Mouse (Mus musculus): ENCODE results near the gene Acadm. TPM values are rescaled to one million over a fixed set of nuclear protein-coding genes. Genes with fewer than 3 reads are reported as not detected.

Gene Acadm
- polyA plus RNA-seq, 2 experiments from 2014 or later, result 32.9 to 36.5 TPM

DNA sequence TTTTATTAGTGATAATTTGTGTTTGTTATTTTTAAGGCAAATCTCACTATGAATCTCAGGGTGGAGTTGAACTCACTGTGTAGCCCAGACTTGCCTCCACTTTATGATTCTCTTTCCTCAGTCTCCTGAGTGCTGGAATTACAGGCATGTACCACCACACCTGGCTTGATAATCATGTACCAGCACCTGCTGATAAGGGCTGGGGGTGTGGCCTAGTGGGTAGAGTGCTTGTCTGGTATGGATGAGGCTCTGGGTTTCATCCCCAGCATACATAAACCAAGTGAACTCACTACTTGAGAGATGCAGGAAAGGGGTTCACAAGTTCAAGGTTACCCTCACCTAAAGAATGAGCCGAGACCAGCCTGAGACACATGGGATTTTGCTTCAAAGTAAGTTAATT, 42.5 kb downstream of the Acadm start:
- ATAC-seq, result no peak

DNA sequence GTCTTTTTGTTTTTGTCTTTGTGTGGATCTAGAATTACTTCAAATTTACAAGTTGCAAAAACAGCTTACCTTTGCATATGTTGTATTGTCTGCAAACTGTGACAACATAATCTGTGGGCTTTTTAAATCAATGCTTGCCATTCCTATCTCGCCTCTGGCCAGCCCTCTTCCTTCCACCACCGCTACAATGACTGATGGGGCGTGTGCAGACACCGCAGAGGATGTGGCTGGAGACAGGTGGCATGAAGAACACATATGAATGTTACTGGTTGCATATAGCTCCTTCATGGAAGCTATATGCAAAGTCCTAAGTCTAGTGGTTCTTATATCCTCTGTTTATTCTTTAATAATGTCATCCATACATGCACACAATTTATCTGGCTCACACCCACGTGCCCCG, 47.2 kb downstream of the Acadm start:
- peak; percentile 36 for ATAC-seq

DNA sequence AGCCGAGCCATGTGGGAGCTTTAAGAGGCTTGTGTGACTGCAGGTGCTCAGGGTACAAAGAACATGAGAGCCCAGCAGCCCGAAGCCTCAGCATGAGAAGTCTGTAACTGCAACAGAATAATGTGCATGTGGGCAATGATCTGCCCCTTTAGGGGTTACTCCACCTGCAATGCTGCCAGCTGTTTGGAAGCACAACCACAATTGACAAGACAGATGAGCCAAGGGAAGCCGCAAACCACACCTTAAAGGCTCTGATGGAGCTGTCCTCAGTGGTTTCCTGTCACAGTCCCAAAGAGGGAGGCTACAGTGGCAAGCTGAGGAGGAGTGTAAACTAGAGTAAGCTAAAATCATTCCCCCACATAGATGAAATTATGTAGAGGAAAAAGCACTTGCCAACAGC, 49.0 kb downstream of the Acadm start:
- peak; percentile 68 for ATAC-seq

DNA sequence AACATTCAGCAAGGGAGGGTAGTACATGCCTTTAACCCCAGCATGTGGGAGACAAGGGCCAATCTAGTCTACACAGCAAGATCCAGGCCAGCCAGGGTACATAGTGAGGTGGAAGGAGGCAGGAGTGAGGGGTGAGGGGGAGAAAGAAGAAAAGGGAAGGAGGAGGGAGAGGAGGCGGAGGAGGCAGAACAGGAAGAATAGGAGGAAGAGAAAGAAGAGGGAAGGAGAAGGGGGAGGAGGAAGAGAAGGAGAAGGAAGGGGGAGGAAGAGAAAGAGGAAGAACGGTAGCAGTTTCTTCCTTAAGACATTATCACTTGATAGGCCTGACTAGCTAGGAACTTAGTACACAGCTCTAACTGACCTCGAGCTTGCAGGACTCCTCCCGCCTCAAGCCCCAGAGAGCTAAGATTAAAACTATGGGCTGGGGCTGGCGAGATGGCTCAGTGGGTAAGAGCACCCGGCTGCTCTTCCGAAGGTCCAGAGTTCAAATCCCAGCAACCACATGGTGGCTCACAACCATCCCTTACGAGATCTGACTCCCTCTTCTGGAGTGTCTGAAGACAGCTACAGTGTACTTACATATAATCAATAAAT, 55.1 kb downstream of the Acadm start:
- no peak for ATAC-seq

DNA sequence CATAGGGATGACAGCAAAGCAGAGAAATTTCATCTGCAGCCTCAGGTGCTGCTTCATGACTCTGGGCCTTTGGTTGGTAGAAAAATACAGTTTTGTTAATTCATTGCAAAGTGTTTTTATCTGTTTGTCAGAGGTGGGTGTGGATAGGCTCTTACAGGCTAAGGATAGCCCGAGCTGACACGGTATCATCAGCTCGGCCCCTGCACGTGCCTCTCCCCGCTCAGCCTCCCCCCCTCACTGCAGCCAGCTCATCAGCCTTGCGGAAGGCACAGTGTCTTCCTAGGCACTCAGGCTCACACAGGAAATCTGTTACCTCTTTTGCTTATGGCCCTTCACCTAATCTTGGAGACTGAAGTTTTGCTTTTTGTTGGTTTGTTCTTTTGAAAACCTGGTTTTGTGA, 56.3 kb downstream of the Acadm start:
- ATAC-seq, result no peak

DNA sequence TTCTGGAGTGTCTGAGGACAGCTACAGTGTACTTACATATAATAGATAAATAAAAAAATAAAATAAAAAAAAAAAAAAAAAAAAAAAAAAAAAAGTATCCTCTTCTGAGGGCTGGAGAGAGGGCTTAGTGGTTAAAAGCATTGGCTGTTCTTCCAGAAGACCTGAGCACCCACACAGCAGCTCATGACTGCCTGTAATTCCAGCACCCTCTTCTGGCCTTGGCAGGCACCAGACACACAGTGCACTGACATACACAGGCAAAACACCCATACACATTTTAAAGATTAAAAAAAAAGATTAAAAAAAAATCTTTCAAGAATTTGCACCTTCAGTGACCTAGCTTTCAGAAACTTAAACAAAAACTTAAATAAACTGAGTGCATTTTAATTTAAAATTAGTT, 58.1 kb downstream of the Acadm start:
- no peak for ATAC-seq

Other genes starting within 250 kb of the Acadm start
- 10 to 100 TPM; 29.1 to 52.4 TPM for gene St6galnac3, start 219.5 kb downstream of the Acadm start, polyA plus RNA-seq (2017; shearing (Covaris generic))
- gene Asb17, start 100.4 kb downstream of the Acadm start, polyA plus RNA-seq (2017; shearing (Covaris generic)), result under 1 TPM in 1 of 2 experiments, not detected in 1; 0.24 TPM
- gene Msh4, start 38.5 kb downstream of the Acadm start, polyA plus RNA-seq (2017; shearing (Covaris generic)), result under 1 TPM in 1 of 2 experiments, not detected in 1; 0.16 TPM
- 10 to 100 TPM; 37.5 to 45.8 TPM for gene Rabggtb, start 31.6 kb downstream of the Acadm start, polyA plus RNA-seq (2017; shearing (Covaris generic))
- not detected for gene Slc44a5, start 28.8 kb upstream of the Acadm start, polyA plus RNA-seq (2017; shearing (Covaris generic))